Mouse (Mus musculus) hindbrain, embryonic 15.5 days (tissue): ENCODE data around the gene Lst1. TPM values are rescaled to one million over a fixed set of nuclear protein-coding genes. Genes with fewer than 3 reads are reported as not detected.

Source experiments
- ATAC-seq: fragments of 200-750 bp; cut with Nextera tagmentation; 2 replicates; pipeline ENCODE4 v1.8.0; 2017; ENCODE audit warnings: low read depth, moderate number of reproducible peaks, moderate TSS enrichment; ENCODE audit not compliant: low FRiP score
- H3K27ac ChIP-seq: fragments of 300-500 bp; sonication (generic); replicated peaks from 2 replicates; pipeline ENCODE4 v1.5.1; 2015; ENCODE audit warnings: mild to moderate bottlenecking, inconsistent platforms
- H3K27me3 ChIP-seq: fragments of 300-500 bp; sonication (generic); 2 replicates; pipeline ENCODE4 v1.6.1; 2015; ENCODE audit warnings: control low read depth, inconsistent platforms
- H3K36me3 ChIP-seq: fragments of 300-500 bp; sonication (generic); 2 replicates; pipeline ENCODE4 v1.6.1; 2015; ENCODE audit warnings: control low read depth, inconsistent platforms
- H3K4me1 ChIP-seq: fragments of 300-500 bp; sonication (generic); replicated peaks from 2 replicates; pipeline ENCODE4 v1.6.1; 2015; ENCODE audit warnings: control low read depth, inconsistent platforms
- H3K4me2 ChIP-seq: fragments of 300-500 bp; sonication (generic); 2 replicates; pipeline ENCODE4 v1.6.1; 2015; ENCODE audit warnings: moderate library complexity, mild to moderate bottlenecking, inconsistent platforms
- H3K4me3 ChIP-seq: fragments of 300-500 bp; sonication (generic); 2 replicates; pipeline ENCODE4 v1.5.1; 2015; ENCODE audit warnings: mild to moderate bottlenecking, inconsistent platforms
- H3K9ac ChIP-seq: fragments of 300-500 bp; sonication (generic); 2 replicates; pipeline ENCODE4 v1.6.1; 2015; ENCODE audit warnings: inconsistent platforms
- H3K9me3 ChIP-seq: fragments of 300-500 bp; sonication (generic); 2 replicates; pipeline ENCODE4 v1.6.1; 2016; ENCODE audit warnings: control low read depth, inconsistent platforms
- WGBS: fragments of 180-500 bp; shearing (Covaris S2); methylation state at CpG from one replicate; pipeline ENCODE4 v1.1.7; 2015; 5-methylcytosine and 5-hydroxymethylcytosine counted together
- polyA plus RNA-seq: library from polyadenylated mRNA; unstranded; fragments of >200 nt; fragmentation: Nextera tagmentation; extraction: Ambion mirVana; gene quantifications from 2 replicates; pipeline ENCODE4 v1.2.1, GENCODE M21; 2015

The Lst1 gene
- polyA plus RNA-seq, 1 experiment from 2014 or later, result 5.6 TPM

DNA sequence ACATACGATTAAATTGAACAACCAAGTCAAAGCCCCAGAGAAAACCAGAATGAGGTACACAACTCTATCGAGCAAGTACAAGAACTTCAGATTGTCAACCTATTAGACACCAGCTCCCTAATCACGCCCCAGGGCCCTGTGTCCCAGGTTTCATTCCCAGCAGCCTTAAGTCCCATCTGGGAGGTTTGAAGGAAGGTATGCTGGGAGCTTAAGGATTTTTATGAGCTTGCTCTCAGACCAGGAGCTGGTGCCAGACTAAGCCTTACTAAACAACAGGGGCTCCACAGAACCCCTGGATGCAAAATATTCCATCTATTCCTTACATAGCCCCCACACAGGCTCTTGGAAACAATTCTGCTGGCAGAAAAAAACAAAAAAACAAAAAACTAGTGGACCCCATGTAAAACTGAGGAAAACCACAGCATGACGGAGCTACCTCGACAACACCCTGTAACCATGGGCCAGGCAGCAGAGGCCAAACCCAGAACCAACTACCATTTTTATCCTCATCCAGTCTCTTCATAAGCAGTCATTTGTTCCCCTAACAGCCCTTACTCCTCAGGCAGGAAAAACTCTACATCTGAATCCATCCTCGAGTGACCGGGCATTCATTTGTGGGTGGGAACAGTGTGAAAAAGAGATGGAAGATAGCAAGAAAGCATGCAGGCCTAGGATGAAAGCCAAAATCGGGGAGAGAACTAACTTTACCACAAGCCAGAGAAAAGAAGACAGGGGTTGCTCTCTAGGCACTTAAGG, 24.7 kb downstream of the Lst1 start:
- peak overlapping the region; percentile 96 for H3K4me3 ChIP-seq
- peaks cover 37% of the 10 kb centered on the region for H3K36me3 ChIP-seq
- H3K27ac ChIP-seq, result peak overlapping the region; percentile 99
- WGBS, result 8% methylated on average over 8 of the region's 8 CpGs
- no peaks in the 10 kb centered on the region for H3K9me3 ChIP-seq
- H3K9ac ChIP-seq, result peak overlapping the region; percentile 100
- H3K27me3 ChIP-seq, result no peaks in the 10 kb centered on the region
- no peak for ATAC-seq
- peak overlapping the region; percentile 95 for H3K4me2 ChIP-seq
- peaks cover 39% of the 10 kb centered on the region for H3K4me1 ChIP-seq

DNA sequence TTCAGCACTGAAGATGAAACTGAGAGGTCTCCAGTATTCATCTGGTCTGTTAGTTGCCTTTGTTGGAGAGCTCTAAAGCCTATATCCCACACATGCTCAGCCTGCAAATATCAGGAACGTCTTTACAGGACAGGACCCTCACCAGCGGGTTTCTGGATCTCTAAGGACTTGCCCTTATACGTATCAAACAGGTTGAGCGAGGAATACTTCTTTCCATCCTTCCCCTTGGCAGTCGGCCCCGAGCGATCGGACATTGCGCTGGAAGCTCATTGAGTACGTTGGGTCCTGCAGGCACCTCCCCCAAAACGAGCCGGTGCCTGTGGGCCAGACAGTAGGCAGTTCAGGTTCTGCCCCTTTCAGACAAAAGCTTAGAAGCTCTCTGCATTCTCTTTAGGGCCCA, 25.5 kb downstream of the Lst1 start:
- Histone ChIP-seq H3K27ac (no peak overlapping the region; the same call in 1 of the 2 replicates), H3K9ac (peak overlapping the region; percentile 100)

GRCm38 (mm10) chr17:35162121-35162520, 26.1 kb downstream of the Lst1 start:
- Histone ChIP-seq H3K36me3 (peaks cover 51% of the 10 kb centered on the region), H3K9ac (0 out of 2 replicates have a peak overlapping the region, but pooled peaks have one; percentile 100), H3K27ac (no peak overlapping the region), H3K4me3 (peak overlapping the region; percentile 96), H3K4me2 (peak overlapping the region; percentile 95), H3K9me3 (no peaks in the 10 kb centered on the region), H3K27me3 (no peaks in the 10 kb centered on the region), H3K4me1 (peaks cover 39% of the 10 kb centered on the region)
- ATAC-seq, result no peak
- 76% methylated on average over 14 of the region's 14 CpGs for WGBS

More for the DNA sequence above, 25.5 kb downstream of the Lst1 start:
- Histone ChIP-seq H3K9me3 (no peaks in the 10 kb centered on the region), H3K4me2 (peak overlapping the region; percentile 95), H3K27me3 (no peaks in the 10 kb centered on the region), H3K4me3 (peak overlapping the region; percentile 96), H3K4me1 (peaks cover 39% of the 10 kb centered on the region), H3K36me3 (peaks cover 44% of the 10 kb centered on the region)
- ATAC-seq, result no peak
- 38% methylated on average over 12 of the region's 12 CpGs for WGBS

- Histone ChIP-seq H3K9me3 (no peaks in the 10 kb centered on the region), H3K4me3 (peak overlapping the region; percentile 96; the same call in 1 of the 2 replicates), H3K36me3 (peaks cover 58% of the 10 kb centered on the region), H3K4me1 (peaks cover 33% of the 10 kb centered on the region), H3K9ac (no peak overlapping the region), H3K27ac (no peak overlapping the region), H3K4me2 (no peak overlapping the region), H3K27me3 (no peaks in the 10 kb centered on the region)
- WGBS, result 83% methylated on average over 11 of the region's 11 CpGs
- no peak for ATAC-seq
These were observed 26.8 kb downstream of the Lst1 start for GRCm38 (mm10) chr17:35161421-35161820.

DNA sequence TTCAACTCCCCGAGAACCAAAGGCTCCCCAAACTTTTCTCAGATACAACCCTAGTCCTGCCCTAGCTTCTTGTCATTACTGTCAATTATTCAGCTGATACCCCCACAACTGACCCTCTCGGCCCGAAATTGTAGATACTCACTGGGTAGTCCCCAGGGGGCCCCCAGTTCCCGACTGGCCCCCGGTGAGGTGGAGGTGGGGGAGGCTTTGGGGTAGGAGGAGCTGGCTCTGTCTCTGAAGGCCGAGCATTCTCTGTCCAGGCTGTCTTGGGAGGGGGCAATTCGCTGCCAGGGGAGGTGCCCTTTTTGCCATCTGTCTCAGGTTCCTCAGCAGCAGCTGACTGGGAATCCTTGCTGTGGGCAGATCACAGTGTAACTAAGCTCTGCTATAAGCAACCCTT, 28.6 kb downstream of the Lst1 start:
- Histone ChIP-seq H3K4me2 (no peak overlapping the region), H3K9me3 (no peaks in the 10 kb centered on the region), H3K4me3 (no peak overlapping the region), H3K27ac (no peak overlapping the region), H3K9ac (no peak overlapping the region), H3K27me3 (no peaks in the 10 kb centered on the region), H3K4me1 (peaks cover 24% of the 10 kb centered on the region), H3K36me3 (peaks cover 75% of the 10 kb centered on the region)
- ATAC-seq, result no peak
- 88% methylated on average over 7 of the region's 7 CpGs for WGBS

DNA sequence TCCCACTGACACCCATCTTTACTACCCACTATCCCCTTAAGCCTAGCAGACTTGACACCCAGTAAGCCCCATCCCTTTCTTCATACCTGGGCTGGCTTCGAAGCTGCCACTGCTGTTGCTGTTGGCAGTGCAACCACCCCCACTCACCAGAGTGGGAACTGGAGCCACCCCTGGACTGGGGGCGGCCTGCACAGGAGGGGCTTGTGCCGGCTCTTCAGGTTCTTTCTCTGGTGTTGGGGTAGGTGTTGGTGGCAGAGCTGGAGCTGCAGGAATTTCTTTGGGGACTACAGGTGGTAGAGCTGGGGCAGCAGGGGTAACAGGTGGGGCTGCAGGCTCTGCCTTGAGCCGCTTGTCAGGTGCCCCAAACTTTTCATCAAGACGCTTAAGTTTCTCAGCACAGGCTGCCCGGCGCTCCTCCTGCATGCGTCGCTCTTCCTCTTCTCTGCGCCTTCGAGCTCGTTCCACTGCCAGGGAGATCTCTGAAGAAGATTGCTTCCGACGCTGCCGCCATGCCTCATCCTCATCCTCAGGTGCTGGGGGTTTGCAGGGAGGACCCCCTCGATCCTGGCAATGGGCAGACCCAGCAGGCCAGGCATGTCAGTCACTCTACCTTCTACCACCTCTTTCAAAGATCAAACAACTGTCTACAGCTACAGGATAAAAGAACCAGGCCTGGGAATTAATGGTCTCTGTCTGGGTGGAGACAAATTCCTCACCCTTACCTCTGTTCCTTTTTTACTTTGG, 29.2 kb downstream of the Lst1 start:
- no peak for ATAC-seq
- peaks cover 82% of the 10 kb centered on the region for H3K36me3 ChIP-seq
- H3K9ac ChIP-seq, result no peak overlapping the region
- no peak overlapping the region for H3K27ac ChIP-seq
- peaks cover 24% of the 10 kb centered on the region for H3K4me1 ChIP-seq
- no peaks in the 10 kb centered on the region for H3K9me3 ChIP-seq
- H3K4me2 ChIP-seq, result no peak overlapping the region
- no peaks in the 10 kb centered on the region for H3K27me3 ChIP-seq
- 92% methylated on average over 16 of the region's 16 CpGs for WGBS
- no peak overlapping the region for H3K4me3 ChIP-seq

DNA sequence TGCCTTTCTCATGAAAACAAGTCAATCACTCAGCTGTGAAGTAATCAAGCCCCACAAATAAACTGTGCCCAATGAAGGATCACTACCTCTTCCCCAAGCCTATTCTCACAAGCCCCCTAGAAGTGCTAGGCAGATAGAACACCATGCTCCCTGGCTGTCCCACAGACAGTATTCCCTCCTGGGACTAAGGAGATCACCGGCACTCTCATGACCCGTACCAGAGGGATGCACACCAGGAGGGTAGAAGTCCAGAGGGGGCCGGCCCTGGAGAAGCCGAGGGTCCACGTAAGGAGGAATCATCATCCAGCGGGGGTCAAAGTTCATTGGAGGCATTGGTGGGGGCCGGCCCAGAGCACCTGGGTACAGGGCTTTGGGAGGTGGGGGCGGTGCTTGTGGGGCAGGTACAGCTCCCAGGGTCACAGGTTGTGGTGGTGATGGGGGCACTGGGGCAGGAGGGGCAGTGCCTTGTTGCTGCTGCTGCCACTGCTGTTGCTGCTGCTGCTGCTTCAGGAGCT, 30.5 kb downstream of the Lst1 start:
- no peak for ATAC-seq
- Histone ChIP-seq H3K27me3 (no peaks in the 10 kb centered on the region), H3K4me1 (peaks cover 16% of the 10 kb centered on the region), H3K27ac (no peak overlapping the region), H3K9me3 (no peaks in the 10 kb centered on the region), H3K9ac (no peak overlapping the region), H3K4me2 (no peak overlapping the region), H3K4me3 (no peak overlapping the region), H3K36me3 (peaks cover 95% of the 10 kb centered on the region)
- WGBS, result 93% methylated on average over 8 of the region's 8 CpGs

GRCm38 (mm10) chr17:35157254-35157653, 31.0 kb downstream of the Lst1 start:
- whole genome bisulfite sequencing, result 96% methylated on average over 8 of the region's 8 CpGs
- Histone ChIP-seq H3K9me3 (no peaks in the 10 kb centered on the region), H3K27me3 (no peaks in the 10 kb centered on the region), H3K27ac (no peak overlapping the region), H3K36me3 (peaks cover 99% of the 10 kb centered on the region), H3K4me3 (no peak overlapping the region), H3K4me2 (no peak overlapping the region), H3K4me1 (peaks cover 11% of the 10 kb centered on the region), H3K9ac (no peak overlapping the region)
- no peak for ATAC-seq

GRCm38 (mm10) chr17:35156461-35157200, 31.6 kb downstream of the Lst1 start:
- Histone ChIP-seq H3K27ac (no peak overlapping the region), H3K9me3 (no peaks in the 10 kb centered on the region), H3K36me3 (peaks cover 98% of the 10 kb centered on the region), H3K4me1 (peaks cover 5% of the 10 kb centered on the region), H3K9ac (no peak overlapping the region), H3K4me2 (no peak overlapping the region), H3K27me3 (no peaks in the 10 kb centered on the region), H3K4me3 (no peak overlapping the region)
- 92% methylated on average over 33 of the region's 33 CpGs for WGBS
- ATAC-seq, result no peak

GRCm38 (mm10) chr17:35155451-35155850, 32.8 kb downstream of the Lst1 start:
- no peaks in the 10 kb centered on the region for H3K27me3 ChIP-seq
- H3K27ac ChIP-seq, result no peak overlapping the region
- no peak overlapping the region for H3K4me3 ChIP-seq
- H3K4me2 ChIP-seq, result no peak overlapping the region
- H3K36me3 ChIP-seq, result peaks cover 95% of the 10 kb centered on the region
- H3K9ac ChIP-seq, result no peak overlapping the region
- H3K9me3 ChIP-seq, result no peaks in the 10 kb centered on the region
- H3K4me1 ChIP-seq, result no peaks in the 10 kb centered on the region
- 95% methylated on average over 12 of the region's 12 CpGs for WGBS
- no peak for ATAC-seq

- no peaks in the 10 kb centered on the region for H3K9me3 ChIP-seq
- no peaks in the 10 kb centered on the region for H3K27me3 ChIP-seq
- H3K4me1 ChIP-seq, result no peaks in the 10 kb centered on the region
- H3K4me3 ChIP-seq, result no peak overlapping the region
- no peak overlapping the region for H3K27ac ChIP-seq
- H3K9ac ChIP-seq, result no peak overlapping the region
- no peak for ATAC-seq
- no peak overlapping the region for H3K4me2 ChIP-seq
- WGBS, result 71% methylated on average over 7 of the region's 7 CpGs
- H3K36me3 ChIP-seq, result peaks cover 95% of the 10 kb centered on the region
These were observed 33.6 kb downstream of the Lst1 start for GRCm38 (mm10) chr17:35154616-35155015.

DNA sequence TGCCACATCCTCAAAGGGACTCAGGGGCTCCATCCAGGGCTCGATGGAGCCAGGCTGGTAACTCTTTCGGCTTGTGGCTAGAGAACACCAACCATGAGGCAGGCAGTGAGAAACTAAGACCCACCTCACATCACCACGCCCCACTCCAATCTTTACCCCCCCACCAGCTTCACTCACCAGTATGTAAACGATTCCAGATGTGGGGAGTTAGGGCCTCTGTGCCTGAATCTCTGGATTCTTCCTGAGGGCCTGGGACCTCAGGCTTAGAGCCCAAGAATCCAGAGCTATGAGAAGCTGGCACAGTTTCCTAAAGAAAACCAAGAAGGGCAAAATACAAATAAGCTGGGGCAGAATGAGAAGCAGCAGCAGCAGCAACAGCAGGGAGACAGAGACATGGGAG, 34.3 kb downstream of the Lst1 start:
- Histone ChIP-seq H3K4me1 (no peaks in the 10 kb centered on the region), H3K4me2 (no peak overlapping the region), H3K27ac (no peak overlapping the region), H3K36me3 (peaks cover 95% of the 10 kb centered on the region), H3K9ac (no peak overlapping the region), H3K4me3 (no peak overlapping the region), H3K9me3 (no peaks in the 10 kb centered on the region), H3K27me3 (no peaks in the 10 kb centered on the region)
- no peak for ATAC-seq
- 90% methylated on average over 4 of the region's 4 CpGs for WGBS
